Comparison of ENCODE assay signal across 16 mouse cellular contexts in the genomic region with DNA sequence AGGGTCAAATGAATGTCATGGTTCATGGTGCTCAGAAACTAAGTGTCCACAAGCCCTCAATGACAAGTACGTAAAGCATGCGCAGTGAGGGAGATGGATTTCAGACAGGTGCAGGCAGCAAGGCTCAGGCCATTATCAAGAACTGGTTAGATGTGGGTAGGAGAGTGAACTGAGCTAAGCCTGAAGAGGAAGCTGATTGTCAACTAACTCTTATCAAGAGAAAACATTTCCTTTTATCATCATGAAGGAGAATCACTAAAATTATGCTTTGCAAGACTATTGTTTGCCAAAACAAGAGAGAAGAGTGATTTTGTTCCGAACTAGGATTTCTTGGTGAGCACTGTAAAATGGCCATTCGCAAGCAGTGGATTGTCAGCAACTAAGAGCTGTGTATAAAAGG.
"Had no signal": no experiment of that assay in that cellular context is flagged by ENCODE, and none has a peak within 500 bp of the region (broad histone marks: within the 10 kb centered on the region; RNA-seq: fewer than 3 reads in every experiment).

No protein-coding gene starts in this region.

- H3K4me1 ChIP-seq: neural tube, embryonic 13.5 days; neural tube, embryonic 15.5 days; stomach, embryonic 15.5 days had no signal

- H3K9me3 ChIP-seq: neural tube, embryonic 13.5 days; neural tube, embryonic 15.5 days; stomach, embryonic 15.5 days had no signal

- H3K9ac ChIP-seq: neural tube, embryonic 13.5 days; neural tube, embryonic 15.5 days; stomach, embryonic 15.5 days had no signal

- H3K4me3 ChIP-seq: neural tube, embryonic 13.5 days; neural tube, embryonic 15.5 days; stomach, embryonic 15.5 days had no signal

- DNase-seq: retina, postnatal 1 day; right cerebral cortex, adult 18-20 months; right cerebral cortex, postnatal 14 days; right cerebral cortex, postnatal 25 days; right cerebral cortex, postnatal 4 days; spleen, adult 18-20 months; thymus, adult 18-20 months; thymus, adult 2 months; thymus, postnatal 14 days; thymus, postnatal 25 days; thymus, postnatal 36 days; thymus, postnatal 4 days had no signal

- H3K27ac ChIP-seq: neural tube, embryonic 13.5 days; neural tube, embryonic 15.5 days; stomach, embryonic 15.5 days; stomach, postnatal 0 days had no signal

- H3K27me3 ChIP-seq: neural tube, embryonic 13.5 days; neural tube, embryonic 15.5 days; stomach, embryonic 15.5 days had no signal

- H3K36me3 ChIP-seq: neural tube, embryonic 13.5 days; neural tube, embryonic 15.5 days; stomach, embryonic 15.5 days had no signal

- H3K4me2 ChIP-seq: neural tube, embryonic 13.5 days; neural tube, embryonic 15.5 days; stomach, embryonic 15.5 days had no signal
